19 mouse cellular contexts compared by ENCODE assay signal in the genomic region with DNA sequence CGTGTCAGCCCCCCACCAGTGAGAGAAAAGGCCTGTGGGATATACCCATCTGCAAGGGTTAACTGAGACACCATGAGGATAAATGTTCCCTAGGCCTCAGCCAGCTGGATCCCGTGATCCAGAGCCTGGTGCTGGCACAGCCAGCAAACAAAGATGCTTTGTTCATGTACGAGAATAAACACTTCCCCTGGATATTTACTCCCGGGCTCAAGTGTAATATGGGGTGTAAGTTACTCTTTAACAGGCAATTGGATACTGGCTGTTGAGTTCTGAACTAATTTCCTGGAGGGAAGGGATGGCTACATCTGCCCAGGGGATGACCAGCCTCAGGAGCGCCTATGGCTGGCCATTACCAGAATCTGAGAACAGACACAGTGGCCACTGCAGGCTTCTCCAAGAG. TPM values are rescaled to one million over a fixed set of nuclear protein-coding genes. Genes with fewer than 3 reads are reported as not detected.
DNase-seq lines count a peak whose midpoint lies in the region; ATAC-seq and TF ChIP-seq lines count a peak whose summit lies in the region.
"Had no signal": no experiment of that assay in that cellular context is flagged by ENCODE, and none has a peak within 500 bp of the region (broad histone marks: within the 10 kb centered on the region; RNA-seq: fewer than 3 reads in every experiment).

No protein-coding gene starts in this region.

- WGBS in kidney, embryonic 14.5 days = 31% methylated on average over 5 of the region's 5 CpGs
- 52% methylated on average over 5 of the region's 5 CpGs for WGBS in liver, postnatal 0 days (ENCODE audit: insufficient replicate concordance)
- 64% methylated on average over 5 of the region's 5 CpGs for WGBS in liver, embryonic 12.5 days (ENCODE audit: insufficient replicate concordance)
- 32% methylated on average over 5 of the region's 5 CpGs for WGBS in intestine, embryonic 15.5 days
- 34% methylated on average over 5 of the region's 5 CpGs for WGBS in stomach, embryonic 14.5 days

- no peaks in the 10 kb centered on the region for H3K36me3 ChIP-seq in kidney, embryonic 14.5 days (ENCODE audit: control insufficient read depth, insufficient read depth, low read length)
- no peaks in the 10 kb centered on the region for H3K36me3 ChIP-seq in liver, postnatal 0 days (replicated peaks; ENCODE audit: insufficient read depth, low read length)
- H3K36me3 ChIP-seq in liver, embryonic 12.5 days = no peaks in the 10 kb centered on the region
- H3K36me3 ChIP-seq in intestine, embryonic 15.5 days = no peaks in the 10 kb centered on the region
- no peaks in the 10 kb centered on the region for H3K36me3 ChIP-seq in stomach, embryonic 14.5 days (ENCODE audit: control insufficient read depth, insufficient read depth, low read length)
- H3K36me3 ChIP-seq: forebrain, embryonic 10.5 days; neural tube, embryonic 13.5 days had no signal

- H3K27me3 ChIP-seq in kidney, embryonic 14.5 days (ENCODE audit: control insufficient read depth, insufficient read depth, low read length) = no peaks in the 10 kb centered on the region
- H3K27me3 ChIP-seq in liver, postnatal 0 days (ENCODE audit: insufficient read depth, low read length) = no peaks in the 10 kb centered on the region
- H3K27me3 ChIP-seq in liver, embryonic 12.5 days (replicated peaks) = no peaks in the 10 kb centered on the region
- H3K27me3 ChIP-seq in intestine, embryonic 15.5 days (replicated peaks) = no peaks in the 10 kb centered on the region
- H3K27me3 ChIP-seq in stomach, embryonic 14.5 days (ENCODE audit: control insufficient read depth, insufficient read depth, low read length) = no peaks in the 10 kb centered on the region
- H3K27me3 ChIP-seq: neural tube, embryonic 13.5 days had no signal

- peak; percentile 53; the same call in 1 of the 2 replicates for ATAC-seq in kidney, embryonic 14.5 days (ENCODE audit: low FRiP score, low TSS enrichment)
- ATAC-seq in liver, postnatal 0 days = peak; percentile 42
- no peak for ATAC-seq in liver, embryonic 12.5 days
- ATAC-seq in intestine, embryonic 15.5 days = peak; percentile 71
- ATAC-seq in stomach, embryonic 14.5 days (ENCODE audit: insufficient number of reproducible peaks, insufficient read depth, low FRiP score, low read depth) = peak; percentile 10; the same call in 1 of the 2 replicates
- ATAC-seq in activated CD4-positive, CD25-positive, alpha-beta regulatory T cell, adult 4 months = no peak
- ATAC-seq: midbrain, embryonic 16.5 days had no signal

- no peak overlapping the region for H3K4me2 ChIP-seq in kidney, embryonic 14.5 days (replicated peaks; ENCODE audit: low read depth, low read length)
- no peak overlapping the region for H3K4me2 ChIP-seq in liver, postnatal 0 days (ENCODE audit: low read depth, low read length)
- no peak overlapping the region for H3K4me2 ChIP-seq in liver, embryonic 12.5 days
- no peak overlapping the region for H3K4me2 ChIP-seq in intestine, embryonic 15.5 days (replicated peaks)
- H3K4me2 ChIP-seq in stomach, embryonic 14.5 days (replicated peaks; ENCODE audit: low read depth, low read length) = no peak overlapping the region
- H3K4me2 ChIP-seq: neural tube, embryonic 13.5 days had no signal

- intact Hi-C loops in heart, postnatal 14 days (cut with DNase I) = no loop called here

- no peak for TF ChIP-seq EP300 in liver, postnatal 0 days (IDR thresholded peaks at IDR 0.05; ENCODE audit: low read depth)

- H3K4me3 ChIP-seq in kidney, embryonic 14.5 days (ENCODE audit: low read length) = no peak overlapping the region
- no peak overlapping the region for H3K4me3 ChIP-seq in liver, postnatal 0 days (ENCODE audit: low read depth, low read length)
- no peak overlapping the region for H3K4me3 ChIP-seq in liver, embryonic 12.5 days
- H3K4me3 ChIP-seq in intestine, embryonic 15.5 days (replicated peaks) = no peak overlapping the region
- H3K4me3 ChIP-seq in stomach, embryonic 14.5 days (ENCODE audit: low read depth, low read length) = no peak overlapping the region
- H3K4me3 ChIP-seq: forebrain, embryonic 10.5 days; heart, adult 2 months; neural tube, embryonic 13.5 days had no signal

- no peak for TF ChIP-seq CTCF in liver, postnatal 0 days (IDR thresholded peaks at IDR 0.05; ENCODE audit: low read depth)

- peaks cover 6% of the 10 kb centered on the region; the same call in 1 of the 2 replicates for H3K4me1 ChIP-seq in kidney, embryonic 14.5 days (ENCODE audit: control insufficient read depth, insufficient read depth, low read length)
- H3K4me1 ChIP-seq in liver, postnatal 0 days (ENCODE audit: insufficient read depth) = peaks cover 15% of the 10 kb centered on the region
- 0 out of 2 replicates have a peak, but pooled peaks cover 7% of the 10 kb centered on the region for H3K4me1 ChIP-seq in liver, embryonic 12.5 days
- peaks cover 15% of the 10 kb centered on the region for H3K4me1 ChIP-seq in intestine, embryonic 15.5 days (replicated peaks)
- H3K4me1 ChIP-seq in stomach, embryonic 14.5 days (ENCODE audit: control insufficient read depth, insufficient read depth, low read length) = peaks cover 8% of the 10 kb centered on the region

- DNase-seq in kidney, postnatal 10 days = no peak
- DNase-seq in liver, postnatal 0 days = no peak
- no peak for DNase-seq in heart, postnatal 14 days
- DNase-seq: cerebellum, adult 8-10 months; heart, adult 2 months; retina, postnatal 1 day; thymus, postnatal 25 days had no signal

- H3K9me3 ChIP-seq in kidney, embryonic 14.5 days (ENCODE audit: control insufficient read depth, low read length) = no peaks in the 10 kb centered on the region
- no peaks in the 10 kb centered on the region for H3K9me3 ChIP-seq in liver, postnatal 0 days (ENCODE audit: low read length)
- H3K9me3 ChIP-seq in liver, embryonic 12.5 days (replicated peaks) = no peaks in the 10 kb centered on the region
- H3K9me3 ChIP-seq in intestine, embryonic 15.5 days = no peaks in the 10 kb centered on the region
- no peaks in the 10 kb centered on the region for H3K9me3 ChIP-seq in stomach, embryonic 14.5 days (ENCODE audit: control insufficient read depth, low read depth, low read length)
- H3K9me3 ChIP-seq: forebrain, embryonic 10.5 days; neural tube, embryonic 13.5 days had no signal

- peak overlapping the region; percentile 47; the same call in 1 of the 2 replicates for H3K27ac ChIP-seq in kidney, embryonic 14.5 days (ENCODE audit: low read depth, low read length)
- H3K27ac ChIP-seq in liver, postnatal 0 days (ENCODE audit: low read depth) = no peak overlapping the region
- no peak overlapping the region for H3K27ac ChIP-seq in liver, embryonic 12.5 days
- peak overlapping the region; percentile 67 for H3K27ac ChIP-seq in intestine, embryonic 15.5 days
- no peak overlapping the region; the same call in 1 of the 2 replicates for H3K27ac ChIP-seq in stomach, embryonic 14.5 days (ENCODE audit: low read length)
- H3K27ac ChIP-seq: forebrain, embryonic 10.5 days; heart, adult 2 months; macrophage; neural tube, embryonic 13.5 days had no signal

- no peak overlapping the region for H3K9ac ChIP-seq in kidney, embryonic 14.5 days (ENCODE audit: low read depth, low read length)
- H3K9ac ChIP-seq in liver, postnatal 0 days (replicated peaks) = no peak overlapping the region
- H3K9ac ChIP-seq in liver, embryonic 12.5 days = no peak overlapping the region
- H3K9ac ChIP-seq in intestine, embryonic 15.5 days = no peak overlapping the region
- no peak overlapping the region for H3K9ac ChIP-seq in stomach, embryonic 14.5 days (replicated peaks; ENCODE audit: low read depth, low read length)
- H3K9ac ChIP-seq: neural tube, embryonic 13.5 days had no signal

RNA-seq across cellular contexts. Expression of a gene that starts 15.1 kb away (rescaled TPM):
- polyA plus RNA-seq in kidney, embryonic 14.5 days (2014; fragmentation: Nextera tagmentation; extraction: Ambion mirVana) = 689 and 1,049 TPM in 2 replicates
- 676 and 694 TPM in 2 replicates for polyA plus RNA-seq in liver, postnatal 0 days (2015; fragmentation: Nextera tagmentation; extraction: Ambion mirVana)
- 593 and 604 TPM in 2 replicates for polyA plus RNA-seq in liver, embryonic 12.5 days (2016; fragmentation: Nextera tagmentation; extraction: Ambion mirVana)
- polyA plus RNA-seq in intestine, embryonic 15.5 days (2015; fragmentation: Nextera tagmentation; extraction: Ambion mirVana) = 924 and 941 TPM in 2 replicates
- 681 and 750 TPM in 2 replicates for polyA plus RNA-seq in stomach, embryonic 14.5 days (2014; fragmentation: Nextera tagmentation; extraction: Ambion mirVana)
- total RNA-seq in heart, postnatal 14 days (2021) = 1,000 to 10,000 TPM; 1,406 to 1,431 TPM
- polyA plus RNA-seq in activated CD4-positive, CD25-positive, alpha-beta regulatory T cell, adult 4 months (2017; shearing (Covaris generic)) = 100 to 1,000 TPM; 262 to 349 TPM

RNA-seq across cellular contexts. Expression of a gene that starts 19.7 kb away (rescaled TPM):
- polyA plus RNA-seq in kidney, embryonic 14.5 days (2014; fragmentation: Nextera tagmentation; extraction: Ambion mirVana) = 0.44 and 0.65 TPM in 2 replicates
- 0.15 and 0.21 TPM in 2 replicates for polyA plus RNA-seq in liver, postnatal 0 days (2015; fragmentation: Nextera tagmentation; extraction: Ambion mirVana)
- 0.04 and 0.10 TPM in 2 replicates for polyA plus RNA-seq in liver, embryonic 12.5 days (2016; fragmentation: Nextera tagmentation; extraction: Ambion mirVana)
- 0.46 TPM in 1 of 2 replicates, not detected in the other for polyA plus RNA-seq in intestine, embryonic 15.5 days (2015; fragmentation: Nextera tagmentation; extraction: Ambion mirVana)
- polyA plus RNA-seq in stomach, embryonic 14.5 days (2014; fragmentation: Nextera tagmentation; extraction: Ambion mirVana) = 0.22 TPM in 1 of 2 replicates, not detected in the other
- total RNA-seq in heart, postnatal 14 days (2021) = 1 to 10 TPM in 1 of 2 experiments, under 1 TPM in 1; 0.17 to 1.1 TPM
- not detected for polyA plus RNA-seq in activated CD4-positive, CD25-positive, alpha-beta regulatory T cell, adult 4 months (2017; shearing (Covaris generic))
- polyA plus RNA-seq: macrophage had no signal

RNA-seq across cellular contexts. Expression of a gene that starts 29.4 kb away (rescaled TPM):
- not detected in 2 replicates for polyA plus RNA-seq in kidney, embryonic 14.5 days (2014; fragmentation: Nextera tagmentation; extraction: Ambion mirVana)
- polyA plus RNA-seq in liver, postnatal 0 days (2015; fragmentation: Nextera tagmentation; extraction: Ambion mirVana) = not detected in 2 replicates
- not detected in 2 replicates for polyA plus RNA-seq in liver, embryonic 12.5 days (2016; fragmentation: Nextera tagmentation; extraction: Ambion mirVana)
- not detected in 2 replicates for polyA plus RNA-seq in intestine, embryonic 15.5 days (2015; fragmentation: Nextera tagmentation; extraction: Ambion mirVana)
- not detected in 2 replicates for polyA plus RNA-seq in stomach, embryonic 14.5 days (2014; fragmentation: Nextera tagmentation; extraction: Ambion mirVana)
- total RNA-seq in heart, postnatal 14 days (2021) = under 1 TPM in 1 of 2 experiments, not detected in 1; 0.34 TPM
- not detected for polyA plus RNA-seq in activated CD4-positive, CD25-positive, alpha-beta regulatory T cell, adult 4 months (2017; shearing (Covaris generic))
- total RNA-seq: gastrocnemius, adult 18-20 months; left cerebral cortex, postnatal 14 days had no signal
- polyA plus RNA-seq: C2C12; forebrain, embryonic 10.5 days; heart, adult 2 months; macrophage; midbrain, embryonic 16.5 days; neural tube, embryonic 13.5 days had no signal

RNA-seq across cellular contexts. Expression of a gene that starts 43.8 kb away (rescaled TPM):
- 13.6 and 20.6 TPM in 2 replicates for polyA plus RNA-seq in kidney, embryonic 14.5 days (2014; fragmentation: Nextera tagmentation; extraction: Ambion mirVana)
- 4.3 and 4.5 TPM in 2 replicates for polyA plus RNA-seq in liver, postnatal 0 days (2015; fragmentation: Nextera tagmentation; extraction: Ambion mirVana)
- polyA plus RNA-seq in liver, embryonic 12.5 days (2016; fragmentation: Nextera tagmentation; extraction: Ambion mirVana) = 7.3 and 8.1 TPM in 2 replicates
- 19.8 and 21.7 TPM in 2 replicates for polyA plus RNA-seq in intestine, embryonic 15.5 days (2015; fragmentation: Nextera tagmentation; extraction: Ambion mirVana)
- 20.9 and 23.9 TPM in 2 replicates for polyA plus RNA-seq in stomach, embryonic 14.5 days (2014; fragmentation: Nextera tagmentation; extraction: Ambion mirVana)
- 10 to 100 TPM; 21.1 to 21.5 TPM for total RNA-seq in heart, postnatal 14 days (2021)
- 10 to 100 TPM in 1 of 2 experiments, 1 to 10 TPM in 1; 8.0 to 10.3 TPM for polyA plus RNA-seq in activated CD4-positive, CD25-positive, alpha-beta regulatory T cell, adult 4 months (2017; shearing (Covaris generic))

Comparison
In these comparisons a context has a peak if more than half of its experiments do, and no peak if none do; other contexts are left out.
1. ATAC-seq: peak in kidney, embryonic 14.5 days (single experiment), liver, postnatal 0 days (single experiment), intestine, embryonic 15.5 days (single experiment) and stomach, embryonic 14.5 days (single experiment); none in liver, embryonic 12.5 days (single experiment) and activated CD4-positive, CD25-positive, alpha-beta regulatory T cell, adult 4 months (single experiment).
2. H3K27ac ChIP-seq: peak in kidney, embryonic 14.5 days (single experiment) and intestine, embryonic 15.5 days (single experiment); none in liver, postnatal 0 days (single experiment), liver, embryonic 12.5 days (single experiment) and stomach, embryonic 14.5 days (single experiment).